Mouse (Mus musculus) naive thymus-derived CD4-positive, alpha-beta T cell, adult 2 months (primary cell): ENCODE measurements at regions not wholly inside any gene's neighbourhood (a gene's known extent, or its start where the extent isn't known, plus 50 kb on each side); places are given as distances from the start of the nearest gene placed in this dataset.

Source experiments
- DNase-seq: peaks from one replicate; pipeline ENCODE4 v3.0.0-alpha.2; 2011; ENCODE audit warnings: low read depth

DNA sequence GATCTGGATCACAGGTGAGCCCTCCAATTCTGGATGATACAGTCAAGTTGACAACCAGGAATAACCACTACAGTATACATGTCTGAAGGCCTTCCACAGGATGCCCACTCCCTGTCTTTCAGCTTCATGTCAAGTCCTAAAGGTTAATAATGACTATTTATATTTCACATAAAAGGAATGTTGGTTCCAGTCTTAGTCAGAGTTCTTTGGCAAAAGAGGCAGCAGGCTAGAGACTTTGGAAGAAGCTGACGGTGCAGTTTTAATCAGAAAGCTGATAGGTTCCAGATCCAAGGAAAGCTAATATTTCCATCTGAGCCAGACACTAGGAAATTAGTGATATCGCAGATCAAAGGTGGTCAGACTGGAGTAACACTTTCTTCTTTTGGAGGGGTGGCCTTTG, 91.4 kb upstream of the Runx1 start:
- no peak for DNase-seq

DNA sequence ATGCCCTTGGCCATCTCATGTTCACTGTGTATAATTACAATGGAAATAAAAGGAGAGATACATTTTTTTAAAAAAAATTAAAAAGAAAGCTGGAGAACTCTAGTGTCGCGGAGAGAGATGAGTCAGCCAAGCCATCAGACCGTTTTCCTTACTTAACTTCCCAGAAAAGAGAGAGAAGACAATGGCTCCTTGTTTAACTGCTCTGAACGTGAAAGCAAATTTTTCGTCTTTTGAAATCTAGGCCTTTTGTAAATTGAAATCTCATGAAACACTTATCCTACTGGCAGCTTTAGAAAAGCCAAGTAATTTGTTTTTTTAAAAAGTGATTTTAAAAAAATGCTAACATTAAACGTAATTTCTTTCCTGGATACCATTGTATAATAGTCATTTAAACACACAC, 89.7 kb upstream of the Runx1 start:
- DNase-seq = no peak

DNA sequence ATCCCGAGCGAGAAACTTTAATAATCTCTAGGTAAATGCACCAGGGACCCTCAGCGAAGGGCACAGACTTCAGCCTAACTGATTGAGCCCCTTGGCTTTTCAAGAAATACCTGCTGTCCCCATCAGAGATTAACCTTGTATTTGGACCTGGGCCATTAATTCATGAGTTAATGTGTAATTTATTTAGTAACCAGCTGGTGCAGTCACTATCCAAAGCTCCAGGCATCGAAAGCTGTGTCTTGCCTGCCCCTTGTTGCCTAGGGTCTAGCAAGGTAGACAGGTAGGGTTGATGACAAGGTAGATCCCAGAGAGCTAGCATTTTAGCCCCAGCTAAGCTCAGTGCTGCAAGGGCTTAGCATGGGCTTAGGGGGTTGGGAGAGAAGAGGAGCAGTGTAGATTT, 80.9 kb upstream of the Runx1 start:
- DNase-seq = no peak

DNA sequence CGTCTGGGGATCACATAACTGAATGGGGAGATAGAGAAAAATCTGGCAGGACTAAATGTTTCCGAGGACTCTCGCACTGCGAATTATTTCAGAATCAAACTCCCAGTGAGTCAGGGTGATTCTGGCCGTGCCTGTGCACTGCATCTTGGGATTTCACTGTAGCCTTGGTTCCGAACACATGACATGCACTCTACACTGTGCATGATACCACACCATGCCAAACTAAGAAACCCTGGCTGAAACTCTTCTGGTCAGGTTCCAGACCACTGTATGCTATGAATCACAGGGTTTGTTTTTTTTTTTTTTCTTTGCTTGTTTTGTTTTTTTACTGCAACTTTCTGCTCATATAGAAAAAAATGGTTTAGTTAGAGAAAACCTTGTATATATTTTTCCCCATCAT, 79.7 kb upstream of the Runx1 start:
- no peak for DNase-seq

- DNase-seq = no peak
Observed at GRCm38 (mm10) chr16:92903892-92904473, 78.0 kb upstream of the Runx1 start.

- no peak for DNase-seq
Observed at GRCm38 (mm10) chr16:92903486-92903885, 77.5 kb upstream of the Runx1 start.

DNA sequence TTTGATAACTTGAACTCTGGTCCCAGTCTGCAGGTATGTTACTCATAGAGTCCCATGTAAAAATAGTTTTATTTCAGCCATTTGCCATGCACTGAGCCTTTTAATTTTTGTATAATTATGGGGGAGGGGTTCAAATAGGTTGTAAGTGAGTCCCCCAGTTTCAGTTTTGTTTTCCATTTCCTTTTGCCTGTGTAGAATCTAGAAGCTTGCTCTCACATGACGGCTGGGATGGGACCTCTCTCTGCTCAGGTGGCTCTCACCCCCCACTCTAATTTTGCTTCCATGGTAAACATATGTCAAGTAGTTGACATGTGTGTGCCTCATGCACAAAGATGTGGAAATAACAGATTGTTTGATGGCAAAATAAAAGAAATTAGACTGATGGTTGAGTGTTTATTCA, 73.8 kb upstream of the Runx1 start:
- peak; percentile 58 for DNase-seq

- no peak for DNase-seq
Observed at GRCm38 (mm10) chr16:92891741-92892140, 65.8 kb upstream of the Runx1 start.

GRCm38 (mm10) chr16:92890713-92891112, 64.8 kb upstream of the Runx1 start:
- DNase-seq = no peak

- no peak for DNase-seq
Observed at GRCm38 (mm10) chr16:92889537-92889936, 63.6 kb upstream of the Runx1 start.

DNA sequence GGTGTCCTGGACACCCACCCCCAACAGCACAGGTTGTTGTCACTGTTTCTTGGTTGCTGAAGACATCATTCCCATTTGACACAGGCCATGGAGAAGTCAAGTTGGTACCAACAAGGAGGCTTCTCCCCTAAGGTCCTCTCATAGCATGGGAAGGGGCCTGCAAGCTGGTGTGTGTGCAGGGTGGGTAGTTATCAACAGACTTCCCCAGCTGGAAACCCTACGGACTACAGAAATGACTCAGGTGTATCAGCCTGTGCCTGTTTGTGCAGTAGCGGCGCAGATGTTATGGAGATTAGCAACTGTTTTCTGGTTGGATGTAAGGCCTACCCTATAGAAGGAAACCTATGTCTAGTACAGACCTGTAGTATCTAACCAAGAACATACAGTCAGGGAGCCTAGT, 60.3 kb upstream of the Runx1 start:
- DNase-seq = no peak

- peak; percentile 65 for DNase-seq
Observed at GRCm38 (mm10) chr16:92883821-92884272, 57.9 kb upstream of the Runx1 start.

GRCm38 (mm10) chr16:92880356-92881043, 54.6 kb upstream of the Runx1 start:
- DNase-seq = no peak

DNA sequence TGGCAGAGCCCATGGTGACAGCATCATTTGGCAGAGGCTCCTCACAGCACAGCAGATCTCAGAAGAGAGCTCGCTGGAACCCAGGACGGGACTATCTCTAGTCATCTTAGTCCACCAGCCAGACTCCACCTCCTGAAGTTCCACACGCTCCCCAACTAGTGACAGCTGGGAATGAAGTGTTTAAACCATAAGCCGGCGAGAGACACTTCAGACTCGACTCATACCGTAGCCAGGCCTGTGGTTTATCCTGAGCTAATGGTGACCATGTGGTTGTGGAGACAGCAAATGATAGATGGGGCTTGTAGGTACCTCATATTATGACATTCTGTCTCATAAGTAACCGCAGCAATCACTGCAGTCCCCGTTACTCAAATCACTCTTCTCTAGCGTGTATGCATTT, 52.1 kb upstream of the Runx1 start:
- no peak for DNase-seq
